Comparison of ENCODE assay signal across 31 mouse cellular contexts in the genomic region with DNA sequence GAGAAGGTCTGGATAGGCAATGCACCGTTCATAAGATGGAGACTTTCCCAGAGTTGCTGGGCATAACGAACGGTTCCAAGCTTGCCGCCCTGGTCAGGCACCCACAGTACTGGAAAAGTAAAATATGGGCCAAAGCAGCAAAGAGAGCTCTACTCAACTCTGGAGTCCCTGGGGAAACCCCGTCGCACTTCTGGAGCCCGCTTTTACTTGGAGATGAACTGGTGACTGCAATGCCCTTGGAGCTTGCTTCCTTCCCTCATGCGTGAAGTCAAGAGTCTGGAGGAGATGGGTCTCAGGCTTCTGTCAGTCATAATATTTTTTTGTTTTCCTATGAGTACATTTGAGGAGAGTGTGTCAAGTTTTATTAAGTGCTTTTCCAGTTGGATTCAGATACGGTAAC.
"Had no signal": no experiment of that assay in that cellular context is flagged by ENCODE, and none has a peak within 500 bp of the region (broad histone marks: within the 10 kb centered on the region; RNA-seq: fewer than 3 reads in every experiment).

No protein-coding gene starts in this region.

- ATAC-seq: liver, embryonic 12.5 days; liver, postnatal 0 days; lung, postnatal 0 days; midbrain, embryonic 13.5 days; midbrain, embryonic 15.5 days; midbrain, embryonic 16.5 days had no signal

- H3K9me3 ChIP-seq: limb, embryonic 10.5 days; limb, embryonic 12.5 days; limb, embryonic 13.5 days; limb, embryonic 15.5 days; liver, embryonic 12.5 days; liver, embryonic 13.5 days; liver, embryonic 15.5 days; lung, embryonic 15.5 days; midbrain, embryonic 10.5 days; midbrain, embryonic 12.5 days; midbrain, embryonic 13.5 days; midbrain, embryonic 15.5 days; neural tube, embryonic 12.5 days had no signal

- H3K27ac ChIP-seq: left cerebral cortex, adult 2 months; limb, embryonic 10.5 days; limb, embryonic 12.5 days; limb, embryonic 13.5 days; limb, embryonic 15.5 days; liver, embryonic 12.5 days; liver, embryonic 13.5 days; liver, embryonic 14.5 days; liver, embryonic 15.5 days; lung, embryonic 15.5 days; macrophage; midbrain, embryonic 10.5 days; midbrain, embryonic 12.5 days; midbrain, embryonic 13.5 days; midbrain, embryonic 15.5 days; neural tube, embryonic 12.5 days had no signal

- H3K4me2 ChIP-seq: limb, embryonic 12.5 days; limb, embryonic 13.5 days; limb, embryonic 15.5 days; liver, embryonic 11.5 days; liver, embryonic 12.5 days; liver, embryonic 13.5 days; liver, embryonic 15.5 days; lung, embryonic 14.5 days; lung, embryonic 15.5 days; midbrain, embryonic 12.5 days; midbrain, embryonic 13.5 days; midbrain, embryonic 15.5 days; neural tube, embryonic 12.5 days had no signal

- H3K9ac ChIP-seq: limb, embryonic 12.5 days; limb, embryonic 13.5 days; limb, embryonic 15.5 days; liver, embryonic 12.5 days; liver, embryonic 13.5 days; liver, embryonic 14.5 days; liver, embryonic 15.5 days; liver, postnatal 0 days; lung, embryonic 14.5 days; lung, embryonic 15.5 days; midbrain, embryonic 12.5 days; midbrain, embryonic 13.5 days; midbrain, embryonic 15.5 days; neural tube, embryonic 12.5 days had no signal

- H3K4me1 ChIP-seq: limb, embryonic 10.5 days; limb, embryonic 12.5 days; liver, embryonic 12.5 days; liver, embryonic 13.5 days; liver, embryonic 15.5 days; megakaryocyte, embryonic 14.5 days; midbrain, embryonic 10.5 days; midbrain, embryonic 12.5 days; neural tube, embryonic 12.5 days had no signal

- DNase-seq: left cerebral cortex, postnatal 4 days; liver; liver, embryonic 13.5 days; liver, postnatal 0 days; lung, adult 18-20 months; lung, adult 2 months; lung, embryonic 14.5 days; lung, postnatal 10 days; lung, postnatal 14 days; lung, postnatal 36 days; lung, postnatal 4 days had no signal

- H3K27me3 ChIP-seq: limb, embryonic 12.5 days; limb, embryonic 13.5 days; limb, embryonic 15.5 days; liver, embryonic 12.5 days; liver, embryonic 13.5 days; liver, embryonic 15.5 days; lung, embryonic 15.5 days; megakaryocyte, embryonic 14.5 days; midbrain, embryonic 12.5 days; midbrain, embryonic 13.5 days; midbrain, embryonic 15.5 days; neural tube, embryonic 12.5 days had no signal

- H3K4me3 ChIP-seq: left cerebral cortex, adult 2 months; limb, embryonic 10.5 days; limb, embryonic 12.5 days; limb, embryonic 13.5 days; limb, embryonic 15.5 days; liver, embryonic 12.5 days; liver, embryonic 13.5 days; liver, embryonic 15.5 days; lung, embryonic 15.5 days; megakaryocyte, embryonic 14.5 days; midbrain, embryonic 10.5 days; midbrain, embryonic 12.5 days; midbrain, embryonic 13.5 days; midbrain, embryonic 15.5 days; myocyte; neural tube, embryonic 12.5 days had no signal

- H3K36me3 ChIP-seq: limb, embryonic 10.5 days; limb, embryonic 12.5 days; limb, embryonic 13.5 days; limb, embryonic 15.5 days; liver, embryonic 12.5 days; liver, embryonic 13.5 days; liver, embryonic 15.5 days; lung, embryonic 15.5 days; midbrain, embryonic 10.5 days; midbrain, embryonic 12.5 days; midbrain, embryonic 13.5 days; midbrain, embryonic 15.5 days; neural tube, embryonic 12.5 days had no signal
